Mouse (Mus musculus) layer of hippocampus, adult 2 months (tissue): ENCODE measurements around the gene Plin1. TPM values are rescaled to one million over a fixed set of nuclear protein-coding genes. Genes with fewer than 3 reads are reported as not detected.

Experiments
- DNase-seq, 2 experiments: peaks; one replicate each; pipeline ENCODE4 v3.0.0; 2022; ENCODE audit warnings: low spot score in 2 of 2
- H3K27ac ChIP-seq: fragments of 200-600 bp; 2 replicates; pipeline ENCODE4 v1.8.1; 2022
- H3K4me3 ChIP-seq: fragments of 200-600 bp; 2 replicates; pipeline ENCODE4 v1.8.1; 2022; ENCODE audit warnings: mild to moderate bottlenecking
- CTCF ChIP-seq: fragments of 200-600 bp; conservative IDR thresholded peaks from 2 replicates; pipeline ENCODE4 v1.8.1; 2022; ENCODE audit warnings: antibody characterized with exemption, mild to moderate bottlenecking, moderate library complexity
- total RNA-seq, 2 experiments: library from RNA; stranded (reverse); gene quantifications; 2 replicates each; pipeline ENCODE4 v1.2.3; 2021

Gene Plin1
- total RNA-seq, 2 experiments from 2014 or later = 0.26 to 0.27 TPM

DNA sequence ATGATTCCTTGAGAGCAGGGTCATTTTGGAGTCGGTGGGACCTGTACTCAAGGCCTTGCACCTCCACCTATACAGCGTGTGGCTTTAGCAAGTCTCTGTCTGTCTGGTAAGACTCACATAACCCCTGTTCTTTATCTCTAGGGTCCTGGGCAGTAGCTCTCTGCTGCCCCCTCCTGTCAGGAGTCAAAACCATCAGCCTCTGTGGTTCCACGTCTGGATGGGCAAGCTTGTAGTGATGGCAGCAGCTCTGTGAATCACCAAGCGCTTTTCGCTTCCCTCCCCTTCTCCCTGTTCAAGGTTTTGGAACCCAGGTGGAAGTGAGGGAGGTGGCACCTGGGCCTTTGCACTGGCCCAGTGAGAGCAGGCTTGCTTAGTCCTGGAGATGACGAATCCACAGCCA lies 4.5 kb downstream of the Plin1 start:
- TF ChIP-seq CTCF = peak; percentile 91
- DNase-seq = peak in 1 of 2 experiments; percentile 60
- Histone ChIP-seq H3K27ac (no peak overlapping the region), H3K4me3 (no peak overlapping the region)

DNA sequence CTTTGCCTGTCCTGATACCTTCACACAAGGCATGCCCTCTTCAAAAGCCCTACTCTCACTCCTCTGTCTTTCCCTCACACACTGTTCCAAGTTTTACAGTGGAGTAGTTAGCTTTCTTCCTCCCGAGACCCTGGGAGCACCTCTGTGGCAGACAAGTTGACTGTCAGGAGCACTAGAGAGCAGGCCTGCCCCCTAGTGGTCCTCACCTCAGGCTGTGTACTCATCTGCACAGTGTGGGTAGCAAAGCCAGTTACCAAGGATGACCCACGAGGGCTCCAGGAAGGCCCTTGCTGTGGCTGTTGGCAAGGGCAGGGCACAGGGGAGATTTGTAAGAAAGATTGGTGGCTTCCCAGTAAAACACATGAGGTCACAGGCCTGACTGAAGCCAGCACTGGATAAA lies 5.6 kb downstream of the Plin1 start:
- no peak overlapping the region for H3K27ac ChIP-seq
- no peak overlapping the region for H3K4me3 ChIP-seq
- TF ChIP-seq CTCF = peak; percentile 85
- DNase-seq = peak in 1 of 2 experiments; percentile 44

DNA sequence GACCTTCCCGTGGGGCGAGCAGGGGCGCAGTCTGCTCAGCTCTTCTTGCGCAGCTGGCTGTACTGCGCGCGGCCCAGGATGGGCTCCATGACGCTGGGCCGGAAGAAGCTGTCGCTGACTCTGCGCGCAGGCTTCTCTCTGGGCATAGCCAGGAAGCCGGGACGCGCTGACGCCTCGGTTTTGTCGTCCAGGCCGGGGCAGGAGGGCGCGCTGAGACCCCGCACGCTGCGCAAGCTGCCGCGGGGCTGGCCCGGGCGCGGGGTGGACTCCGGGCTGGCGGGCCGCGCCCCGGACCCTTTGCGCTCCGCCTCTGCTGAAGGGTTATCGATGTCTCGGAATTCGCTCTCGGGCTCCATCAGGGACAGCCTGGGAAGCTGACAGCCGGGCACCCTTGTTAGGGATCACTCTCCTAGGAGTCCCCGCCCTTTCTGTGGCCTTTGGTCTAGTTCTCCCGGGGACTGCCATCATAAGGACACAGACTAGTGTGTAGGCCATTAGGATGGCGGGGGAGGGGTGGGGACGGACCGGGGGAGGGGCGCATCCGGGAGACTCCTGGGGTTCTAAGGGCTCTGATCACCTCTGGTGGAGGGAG lies 11.2 kb downstream of the Plin1 start:
- TF ChIP-seq CTCF = no peak
- Histone ChIP-seq H3K4me3 (peak overlapping the region; percentile 63), H3K27ac (peak overlapping the region; percentile 84)
- DNase-seq = peak in 1 of 2 experiments; percentile 39

DNA sequence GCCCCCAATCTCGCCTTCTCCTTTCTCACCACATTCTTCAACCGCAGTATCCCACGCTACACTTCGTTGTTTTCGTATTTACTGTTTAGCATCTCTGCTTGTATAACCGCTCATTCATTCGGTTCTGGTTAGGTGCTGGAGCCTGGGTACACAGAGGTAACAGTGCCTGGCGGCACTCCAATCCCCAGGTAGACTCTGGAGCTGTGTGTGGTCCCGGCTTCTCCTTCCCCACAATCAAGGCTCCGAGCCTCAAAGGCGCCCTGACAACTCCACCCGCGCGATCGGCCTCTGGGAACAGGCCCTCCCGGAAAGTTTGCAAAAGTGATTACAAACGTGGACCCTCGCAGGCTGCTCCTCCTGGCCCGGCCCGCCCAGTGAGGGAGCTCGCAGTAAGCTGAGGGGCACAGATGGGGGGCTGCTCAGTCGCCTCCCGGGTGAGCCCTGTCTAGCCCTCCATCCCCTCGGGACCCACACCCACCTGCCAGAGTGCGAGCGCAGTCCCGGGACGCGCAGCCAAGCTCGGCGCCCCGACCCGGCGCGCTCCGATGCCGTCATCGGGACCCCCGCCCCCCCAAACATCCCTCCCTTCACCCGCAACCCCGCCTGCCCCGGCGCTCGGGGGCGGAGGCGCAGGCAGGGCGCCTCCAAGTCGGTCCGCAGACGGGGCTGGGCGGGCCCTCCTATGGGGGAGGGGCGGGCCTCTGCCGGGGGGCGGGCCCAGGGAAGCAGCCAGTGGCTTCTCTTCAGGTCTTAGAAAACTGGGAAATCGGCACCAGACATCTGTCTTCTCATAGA lies 17.3 kb downstream of the Plin1 start, which contains the start of gene Kif7:
Gene Kif7 (minus strand): TSS at position 534 of the 795 bp plus-strand sequence.
- Histone ChIP-seq H3K27ac (peak within 1 kb of the TSS; percentile 46; the same call in 1 of the 2 replicates), H3K4me3 (peak within 1 kb of the TSS; percentile 69)
- peak in 1 of 2 experiments; percentile 56 for DNase-seq
- TF ChIP-seq CTCF = no peak

DNA sequence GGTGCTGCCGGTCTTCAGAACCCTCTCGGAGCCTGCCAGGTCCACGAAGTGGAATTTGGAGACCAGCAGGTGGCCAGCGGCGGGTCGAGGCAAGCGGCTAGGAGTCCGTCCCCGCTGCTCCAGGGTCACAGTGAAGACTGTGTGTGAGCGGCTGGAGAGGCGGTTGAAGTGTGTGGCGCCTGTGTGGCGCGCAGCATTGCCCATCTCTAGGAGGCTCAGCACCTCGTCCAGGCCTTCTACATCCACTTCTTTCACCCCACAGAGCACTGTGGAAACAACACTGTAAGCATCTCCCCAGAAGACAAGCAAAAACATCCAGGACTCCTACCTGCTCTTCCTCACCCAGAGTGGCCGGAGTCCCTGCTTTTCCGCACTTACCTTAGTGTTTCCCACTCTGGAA lies 21.9 kb downstream of the Plin1 start:
- no peak for DNase-seq
- Histone ChIP-seq H3K27ac (peak overlapping the region; percentile 68), H3K4me3 (peak overlapping the region; percentile 56)
- TF ChIP-seq CTCF = no peak

DNA sequence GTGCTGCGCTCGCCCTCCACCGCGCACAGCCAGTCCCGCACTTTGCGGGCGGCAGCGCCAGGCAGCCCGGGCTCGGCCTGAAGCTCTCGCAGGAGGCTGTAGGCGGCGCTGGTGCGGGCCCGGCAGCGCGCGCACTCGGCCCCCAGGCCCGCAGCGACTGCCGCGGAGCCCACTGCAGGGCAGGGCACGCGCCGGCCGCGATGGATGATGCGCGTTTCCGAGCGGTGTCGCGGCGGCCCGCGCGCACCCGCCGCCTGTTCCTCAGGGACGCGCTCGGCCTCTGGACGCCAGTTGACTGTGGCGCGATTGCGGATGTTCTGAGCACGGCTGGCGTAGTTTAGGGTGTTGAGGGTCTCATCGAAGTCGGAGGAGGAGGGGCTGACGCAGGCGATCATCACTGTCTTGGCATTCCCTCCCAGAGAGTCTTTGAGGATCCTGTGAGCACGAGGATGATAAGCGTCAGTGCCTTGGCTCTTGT lies 22.5 kb downstream of the Plin1 start:
- peak overlapping the region; percentile 68 for H3K27ac ChIP-seq
- TF ChIP-seq CTCF = peak; percentile 78
- peak in 1 of 2 experiments; percentile 66 for DNase-seq
- H3K4me3 ChIP-seq = peak overlapping the region; percentile 56

DNA sequence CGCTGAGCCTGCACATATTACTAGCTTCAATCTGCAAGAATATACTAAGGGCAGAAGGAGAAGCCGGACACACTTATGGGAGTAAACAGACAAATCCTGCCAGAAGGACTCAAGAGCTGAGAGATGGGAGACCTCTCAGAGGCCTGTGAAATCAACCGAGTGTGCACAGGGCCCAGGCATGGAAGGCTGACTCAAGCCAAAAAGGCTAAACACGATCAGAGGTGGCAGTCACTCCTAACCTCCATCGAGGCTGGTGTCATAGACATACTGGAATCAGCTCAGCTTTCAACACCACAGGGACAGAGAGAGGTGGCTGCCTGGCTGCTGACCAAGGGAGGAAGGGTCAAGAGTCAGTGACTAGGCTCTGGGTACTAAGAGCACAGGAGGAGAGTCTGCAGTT lies 27.5 kb downstream of the Plin1 start:
- Histone ChIP-seq H3K27ac (no peak overlapping the region), H3K4me3 (no peak overlapping the region)
- DNase-seq = no peak
- no peak for TF ChIP-seq CTCF

DNA sequence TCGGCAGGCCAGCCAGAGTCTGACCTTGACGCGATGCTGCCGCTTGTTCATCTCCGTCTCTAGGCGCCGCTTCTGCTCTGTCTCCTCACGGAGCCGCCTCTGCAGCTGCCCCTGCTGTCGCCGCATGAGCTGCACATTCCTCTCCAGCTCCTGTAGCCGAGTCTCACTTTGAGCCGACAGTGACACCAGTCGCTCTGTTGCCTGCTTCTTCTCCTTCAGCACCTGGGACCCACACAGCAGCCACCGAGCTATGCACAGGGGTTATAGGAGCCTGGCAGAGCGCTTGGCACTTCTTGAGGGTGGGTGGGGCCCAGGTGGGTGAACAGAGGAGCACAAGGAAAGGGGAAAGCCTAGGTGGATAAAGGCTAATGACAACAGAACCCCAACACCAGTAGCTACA lies 29.9 kb downstream of the Plin1 start:
- H3K27ac ChIP-seq = peak overlapping the region; percentile 32; the same call in 1 of the 2 replicates
- H3K4me3 ChIP-seq = no peak overlapping the region
- no peak for DNase-seq
- TF ChIP-seq CTCF = no peak

DNA sequence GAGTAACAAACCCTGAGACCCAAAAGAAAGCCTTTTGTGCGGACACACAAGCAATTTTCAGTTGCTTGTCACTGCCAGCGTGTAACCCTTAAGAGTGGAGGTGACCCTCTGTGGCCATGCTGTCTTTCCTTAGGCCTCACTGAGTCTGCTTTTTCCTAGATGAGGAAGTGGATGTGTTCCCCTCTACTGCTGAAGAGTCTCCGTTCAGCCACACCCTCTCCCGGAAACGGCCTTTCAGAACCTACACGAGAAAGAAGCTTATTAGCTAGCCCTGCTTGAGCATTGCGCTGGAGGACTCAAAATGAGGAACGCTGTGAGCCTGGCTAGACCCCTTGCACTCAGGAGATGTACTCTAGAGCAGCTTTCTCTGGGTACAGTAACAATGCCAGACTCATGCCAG lies 36.2 kb downstream of the Plin1 start:
- Histone ChIP-seq H3K27ac (no peak overlapping the region), H3K4me3 (no peak overlapping the region)
- no peak for DNase-seq
- no peak for TF ChIP-seq CTCF

DNA sequence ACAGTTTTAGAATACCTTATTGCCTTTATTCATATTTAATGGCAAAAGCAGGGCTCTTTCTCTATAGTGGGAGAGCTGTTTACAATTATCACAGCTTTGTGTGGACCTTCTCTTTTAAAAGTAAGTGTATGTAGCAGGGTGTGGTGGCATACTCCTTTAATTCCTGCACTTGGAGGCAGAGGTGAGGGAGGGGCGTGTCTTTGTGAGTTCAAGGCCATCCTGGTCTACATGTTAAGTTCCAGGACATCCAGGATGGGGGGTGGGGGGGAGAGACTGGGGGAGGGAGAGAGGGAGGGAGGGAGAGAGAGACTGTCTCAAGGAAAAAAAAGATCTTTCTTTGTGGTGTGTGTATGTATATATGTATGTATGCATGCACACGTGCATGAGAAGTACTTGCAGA lies 52.5 kb downstream of the Plin1 start:
- H3K4me3 ChIP-seq = no peak overlapping the region
- no peak for TF ChIP-seq CTCF

DNA sequence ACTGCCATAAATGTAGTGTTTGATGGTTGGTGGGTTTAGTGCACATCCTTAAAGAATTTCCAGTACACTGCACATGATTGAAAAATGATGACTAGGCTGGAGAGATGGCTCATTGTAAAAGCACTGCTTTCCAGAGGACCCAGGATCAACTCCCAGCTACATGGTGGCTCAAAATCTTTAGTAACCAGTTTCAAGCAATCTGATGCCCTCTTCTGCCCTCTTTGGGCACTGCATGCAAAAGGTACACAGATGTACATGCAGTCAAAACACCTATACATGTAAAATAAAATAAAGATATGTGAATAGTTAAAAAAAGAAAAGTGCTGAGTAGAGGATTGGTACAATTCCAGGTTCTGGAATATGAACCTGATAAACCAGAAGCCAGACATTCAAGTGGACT lies 53.5 kb downstream of the Plin1 start:
- no peak for DNase-seq
- Histone ChIP-seq H3K4me3 (no peak overlapping the region), H3K27ac (no peak overlapping the region)
- peak; percentile 64 for TF ChIP-seq CTCF

More for the DNA sequence above, 52.5 kb downstream of the Plin1 start:
- no peak for DNase-seq
- no peak overlapping the region for H3K27ac ChIP-seq

DNA sequence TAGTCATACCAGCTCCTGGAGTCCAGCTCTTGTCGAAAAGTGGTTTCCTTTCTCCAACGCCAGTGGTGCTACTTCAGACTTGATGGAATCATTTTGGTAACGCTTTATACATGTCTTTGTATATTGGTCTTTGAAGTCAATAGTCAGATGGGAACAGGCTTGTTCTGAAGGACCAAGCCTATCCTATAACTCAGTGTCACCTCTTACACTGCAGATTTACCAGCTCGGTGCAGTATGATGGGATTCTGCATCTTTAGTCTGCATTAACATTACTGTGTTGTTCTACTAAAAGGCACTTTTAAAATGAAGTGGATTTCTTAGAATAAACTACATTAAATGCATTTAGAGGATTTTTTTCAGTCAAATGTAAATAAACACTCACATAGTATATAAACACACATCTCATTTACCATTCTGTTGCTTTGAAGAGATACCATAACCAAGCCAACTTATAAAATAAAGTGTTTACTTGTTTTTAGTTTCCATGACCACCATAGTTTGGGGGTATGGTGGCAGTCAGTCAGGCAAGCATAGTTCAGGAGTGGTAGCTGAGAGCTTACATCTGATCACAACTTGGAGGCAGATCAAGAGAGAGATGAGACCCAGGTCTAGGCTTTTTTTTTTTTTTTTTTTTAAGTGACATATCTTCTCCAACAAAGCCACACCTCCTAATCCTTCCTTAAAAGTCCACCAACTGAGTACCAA lies 61.7 kb downstream of the Plin1 start:
- no peak overlapping the region for H3K27ac ChIP-seq
- TF ChIP-seq CTCF = no peak
- H3K4me3 ChIP-seq = no peak overlapping the region
- no peak for DNase-seq

Other genes with a start within 250 kb of the Plin1 start
- 1 to 10 TPM; 1.1 to 1.2 TPM for gene Rhcg, start 115.2 kb downstream of the Plin1 start, total RNA-seq
- gene Ticrr, start 72.7 kb downstream of the Plin1 start, total RNA-seq = under 1 TPM; 0.12 to 0.23 TPM
- 1 to 10 TPM; 2.0 to 2.4 TPM for gene Kif7, start 17.2 kb downstream of the Plin1 start, total RNA-seq
- gene Pex11a, start 10.2 kb upstream of the Plin1 start, total RNA-seq = 10 to 100 TPM; 12.1 to 13.2 TPM
- under 1 TPM in 1 of 2 experiments, not detected in 1; 0.36 TPM for gene Wdr93, start 10.3 kb upstream of the Plin1 start, total RNA-seq
- under 1 TPM in 1 of 2 experiments, not detected in 1; 0.64 TPM for gene Mesp1, start 60.9 kb upstream of the Plin1 start, total RNA-seq
- gene Mesp2, start 77.8 kb upstream of the Plin1 start, total RNA-seq = 1 to 10 TPM; 1.4 to 2.1 TPM
- gene Anpep, start 128.2 kb upstream of the Plin1 start, total RNA-seq = 1 to 10 TPM; 3.3 to 4.7 TPM
- 10 to 100 TPM; 47.4 to 49.8 TPM for gene Ap3s2, start 187.7 kb upstream of the Plin1 start, total RNA-seq
- 10 to 100 TPM; 13.4 TPM for gene Arpin, start 202.5 kb upstream of the Plin1 start, total RNA-seq